Mouse (Mus musculus) megakaryocyte, embryonic 14.5 days (primary cell): ENCODE measurements around the gene Trip10. TPM values are rescaled to one million over a fixed set of nuclear protein-coding genes. Genes with fewer than 3 reads are reported as not detected.

Experiments used
- H3K27me3 ChIP-seq: replicated peaks from 2 replicates; pipeline ENCODE3; 2012; ENCODE audit warnings: inconsistent platforms
- H3K36me3 ChIP-seq: replicated peaks from 2 replicates; pipeline ENCODE3; 2012; ENCODE audit warnings: low read length, inconsistent platforms, mixed read lengths
- H3K4me1 ChIP-seq: 2 replicates; pipeline ENCODE4 v1.6.1; 2012; ENCODE audit warnings: inconsistent platforms
- H3K4me3 ChIP-seq: replicated peaks from 2 replicates; pipeline ENCODE3; 2012; ENCODE audit warnings: moderate library complexity, mild to moderate bottlenecking, inconsistent platforms
- H3K9me3 ChIP-seq: 2 replicates; pipeline ENCODE4 v1.6.1; 2012; ENCODE audit warnings: inconsistent platforms
- FLI1 ChIP-seq: IDR thresholded peaks from 2 replicates; pipeline ENCODE4 v1.6.1; 2012; ENCODE audit warnings: low read length, inconsistent platforms, mixed read lengths
- GATA1 ChIP-seq: IDR thresholded peaks from 3 replicates; pipeline ENCODE4 v1.6.1; 2012; ENCODE audit warnings: mixed read lengths, low read length, inconsistent platforms, borderline replicate concordance
- polyA plus RNA-seq: library from polyadenylated mRNA; stranded (reverse); fragments of >175 nt; gene quantifications from 2 replicates; pipeline ENCODE4 v1.2.3, GENCODE M21; 2012; ENCODE audit warnings: low replicate concordance; ENCODE audit not compliant: insufficient read depth

The Trip10 gene
- polyA plus RNA-seq, 1 experiment: 45.7 TPM

DNA sequence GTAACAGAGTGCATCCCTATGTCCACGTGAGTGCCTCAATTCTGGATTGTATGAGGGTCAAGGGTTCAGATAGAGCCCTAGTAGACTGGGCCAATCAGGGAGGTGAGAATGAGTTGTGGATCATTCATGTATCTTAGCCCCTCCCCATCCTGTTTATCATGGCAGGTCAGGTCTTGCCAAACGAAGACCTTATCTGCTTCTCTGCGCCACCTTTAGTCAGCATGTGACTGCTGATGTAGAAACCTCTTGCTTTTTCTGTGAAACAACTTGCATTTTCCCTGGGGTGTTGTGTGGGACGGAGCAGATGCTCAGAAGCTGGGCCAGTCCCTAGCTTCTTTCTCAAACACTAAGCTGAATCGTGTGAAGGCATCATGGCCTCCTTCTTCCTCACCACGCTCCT lies 57.8 kb downstream of the Trip10 start:
- TF ChIP-seq GATA1: no peak
- TF ChIP-seq FLI1: no peak
- H3K36me3 ChIP-seq: peaks cover 99% of the 10 kb centered on the region
- peaks cover 44% of the 10 kb centered on the region for H3K4me1 ChIP-seq
- no peaks in the 10 kb centered on the region for H3K9me3 ChIP-seq
- no peak overlapping the region for H3K4me3 ChIP-seq
- H3K27me3 ChIP-seq: no peaks in the 10 kb centered on the region

DNA sequence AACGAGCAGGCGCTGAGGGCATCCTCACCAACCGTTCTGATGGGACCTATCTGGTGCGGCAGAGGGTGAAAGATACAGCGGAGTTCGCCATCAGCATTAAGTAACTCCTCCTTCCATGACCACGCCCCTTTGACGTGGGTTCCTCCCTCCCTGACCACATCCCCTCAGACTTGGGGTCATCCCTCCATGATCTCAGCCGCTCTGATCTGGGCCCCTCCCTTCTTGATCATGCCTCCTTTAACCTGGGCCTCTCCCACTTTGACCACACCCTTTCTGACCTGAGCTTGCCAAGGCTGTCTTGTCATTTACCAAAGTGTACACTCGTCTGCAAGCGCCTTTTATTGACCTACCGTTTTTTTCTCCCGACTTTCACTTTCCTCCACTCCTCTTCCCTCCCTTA lies 62.5 kb downstream of the Trip10 start:
- no peak overlapping the region for H3K4me3 ChIP-seq
- TF ChIP-seq FLI1 (no peak), GATA1 (no peak)
- H3K4me1 ChIP-seq: peaks cover 62% of the 10 kb centered on the region
- no peaks in the 10 kb centered on the region for H3K27me3 ChIP-seq
- no peaks in the 10 kb centered on the region for H3K9me3 ChIP-seq
- peaks cover 100% of the 10 kb centered on the region for H3K36me3 ChIP-seq

Other genes with a start within 250 kb of the Trip10 start
- gene Pspn, start 249.4 kb upstream of the Trip10 start, polyA plus RNA-seq: 0.63 TPM in 1 of 2 replicates, not detected in the other
- gene Gtf2f1, start 238.2 kb upstream of the Trip10 start, polyA plus RNA-seq: 61.0 and 154 TPM in 2 replicates
- 0.08 TPM in 1 of 2 replicates, not detected in the other for gene Gm17949, start 238.0 kb upstream of the Trip10 start, polyA plus RNA-seq
- gene Khsrp, start 217.9 kb upstream of the Trip10 start, polyA plus RNA-seq: 202 and 511 TPM in 2 replicates
- not detected in 2 replicates for gene Slc25a41, start 207.8 kb upstream of the Trip10 start, polyA plus RNA-seq
- 0.11 TPM in 1 of 2 replicates, not detected in the other for gene Crb3, start 190.3 kb upstream of the Trip10 start, polyA plus RNA-seq
- gene Slc25a23, start 189.6 kb upstream of the Trip10 start, polyA plus RNA-seq: 0.49 and 6.1 TPM in 2 replicates
- gene Dennd1c, start 170.9 kb upstream of the Trip10 start, polyA plus RNA-seq: 15.6 and 31.6 TPM in 2 replicates
- 1.4 and 1.5 TPM in 2 replicates for gene Tubb4a, start 161.7 kb upstream of the Trip10 start, polyA plus RNA-seq
- gene Tnfsf9, start 144.1 kb upstream of the Trip10 start, polyA plus RNA-seq: 3.3 and 4.6 TPM in 2 replicates
- gene Cd70, start 99.7 kb upstream of the Trip10 start, polyA plus RNA-seq: not detected in 2 replicates
- 49.5 and 144 TPM in 2 replicates for gene Tnfsf14, start 55.3 kb upstream of the Trip10 start, polyA plus RNA-seq
- gene C3, start 21.3 kb upstream of the Trip10 start, polyA plus RNA-seq: 0.52 and 16.6 TPM in 2 replicates
- gene Gpr108, start 1.0 kb upstream of the Trip10 start, polyA plus RNA-seq: 30.6 and 33.1 TPM in 2 replicates
- gene Vav1, start 29.6 kb downstream of the Trip10 start, polyA plus RNA-seq: 34.6 and 164 TPM in 2 replicates
- gene Adgre1, start 109.2 kb downstream of the Trip10 start, polyA plus RNA-seq: 4.9 TPM in 1 of 2 replicates, not detected in the other